Mouse (Mus musculus) splenic B cell, adult 2 months (primary cell): ENCODE data around the gene Cyp4f37.
"Not testable (repeated sequence)": the region's sequence is repeated elsewhere in the genome, so short reads cannot be mapped to it uniquely, and the experiment has no call there.

Experiments used
- DNase-seq: peaks from one replicate; pipeline ENCODE4 v3.0.0-alpha.2; 2011; ENCODE audit warnings: low read depth, low spot score
- H3K27me3 ChIP-seq: 2 replicates; pipeline ENCODE4 v1.6.1; 2012; ENCODE audit warnings: mild to moderate bottlenecking, low read length, moderate library complexity, mixed read lengths; ENCODE audit not compliant: control insufficient read depth, poor library complexity, insufficient read depth, severe bottlenecking
- H3K36me3 ChIP-seq: 2 replicates; pipeline ENCODE4 v1.6.1; 2012; ENCODE audit warnings: mild to moderate bottlenecking, low read length, moderate library complexity, mixed read lengths; ENCODE audit not compliant: control insufficient read depth, poor library complexity, insufficient read depth, severe bottlenecking

The Cyp4f37 gene

DNA sequence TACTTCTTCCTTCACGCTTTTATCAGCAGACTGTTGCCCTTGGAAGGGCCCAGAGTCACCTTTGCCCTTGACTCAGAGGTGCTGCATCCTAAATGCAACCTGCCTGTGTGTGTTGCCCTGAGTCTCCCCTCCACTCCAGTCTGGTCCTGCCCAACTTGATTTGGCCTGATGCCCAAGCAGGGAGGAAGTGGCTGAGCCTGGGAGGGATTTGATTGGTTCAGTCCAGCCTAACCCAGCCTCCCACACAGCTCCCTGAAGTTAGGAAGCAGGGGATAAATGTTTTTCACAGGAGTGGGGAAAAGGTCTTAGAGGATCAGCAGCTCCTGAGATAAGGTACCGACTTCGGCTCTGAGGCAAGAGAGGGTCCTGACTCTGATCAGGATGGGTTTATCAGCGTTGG lies at the start of gene Cyp4f37:
Cyp4f37 (plus strand) TSS at position 292 of the 400 bp plus-strand sequence.
- H3K36me3 ChIP-seq, H3K27me3 ChIP-seq, DNase-seq: not testable (repeated sequence)

GRCm38 (mm10) chr17:32573286-32573685 lies 47.8 kb upstream of the Cyp4f37 start:
- not testable (repeated sequence) for H3K36me3 ChIP-seq, DNase-seq, H3K27me3 ChIP-seq

DNA sequence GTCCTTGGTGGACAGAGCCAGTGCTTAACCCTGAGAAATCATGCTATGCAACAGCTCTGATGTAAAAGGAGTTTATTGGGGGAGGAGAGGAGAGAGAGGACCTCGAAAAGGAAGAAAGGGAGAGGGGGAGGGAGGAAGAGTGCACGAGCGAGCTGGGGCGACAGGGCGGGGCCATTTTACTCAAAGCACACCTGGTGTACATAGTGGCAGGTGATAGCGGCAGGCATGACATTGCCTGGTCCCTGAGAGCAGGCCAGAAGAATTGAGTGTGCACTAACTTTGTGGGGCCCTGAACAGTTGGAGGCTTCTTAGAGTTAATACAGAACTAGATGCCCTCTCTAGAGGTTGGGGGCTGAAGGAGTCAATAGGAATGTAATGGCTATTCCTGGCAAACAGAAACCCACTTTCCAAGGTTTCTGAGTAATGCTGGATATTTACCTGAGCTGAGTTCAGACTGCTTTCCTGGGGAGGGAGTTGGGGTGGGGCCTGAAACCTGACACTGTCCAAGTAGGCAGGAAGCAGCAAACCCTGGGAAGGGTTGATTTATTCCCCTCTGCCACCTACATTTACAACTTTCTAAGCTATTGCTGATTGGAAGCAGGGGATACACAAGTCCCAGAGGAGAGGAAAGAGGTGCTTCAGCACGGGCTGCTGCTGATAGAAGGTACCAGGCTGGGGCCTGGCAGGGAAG lies 43.5 kb upstream of the Cyp4f37 start:
- DNase-seq, result no peak
- H3K27me3 ChIP-seq, result no peaks in the 10 kb centered on the region
- no peaks in the 10 kb centered on the region for H3K36me3 ChIP-seq

- no peaks in the 10 kb centered on the region for H3K36me3 ChIP-seq
- DNase-seq, result no peak
- H3K27me3 ChIP-seq, result no peaks in the 10 kb centered on the region
Observed at GRCm38 (mm10) chr17:32596494-32596893, 24.6 kb upstream of the Cyp4f37 start.

DNA sequence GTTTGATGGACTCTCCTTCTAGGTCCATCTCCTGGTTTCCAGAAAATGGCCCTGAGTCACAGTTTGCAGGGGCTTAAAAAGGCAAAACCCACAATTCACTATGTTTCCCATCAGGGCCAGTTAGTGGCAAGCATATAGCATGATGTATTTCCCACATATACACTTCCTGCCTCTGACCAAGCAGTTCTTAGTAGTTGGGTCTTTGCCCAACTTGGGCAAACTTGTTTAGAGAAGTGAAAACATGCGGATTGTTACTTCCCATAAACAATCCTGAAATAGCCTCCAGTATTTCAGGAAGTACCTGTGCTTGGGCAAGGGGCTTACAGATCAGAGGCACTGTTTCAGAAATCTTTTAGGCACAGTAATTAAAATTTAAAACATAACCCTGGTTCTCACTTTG lies 13.1 kb upstream of the Cyp4f37 start:
- no peaks in the 10 kb centered on the region for H3K36me3 ChIP-seq
- no peak for DNase-seq
- no peaks in the 10 kb centered on the region for H3K27me3 ChIP-seq

- H3K27me3 ChIP-seq, DNase-seq, H3K36me3 ChIP-seq: not testable (repeated sequence)
Observed at GRCm38 (mm10) chr17:32610231-32610630, 10.9 kb upstream of the Cyp4f37 start.

DNA sequence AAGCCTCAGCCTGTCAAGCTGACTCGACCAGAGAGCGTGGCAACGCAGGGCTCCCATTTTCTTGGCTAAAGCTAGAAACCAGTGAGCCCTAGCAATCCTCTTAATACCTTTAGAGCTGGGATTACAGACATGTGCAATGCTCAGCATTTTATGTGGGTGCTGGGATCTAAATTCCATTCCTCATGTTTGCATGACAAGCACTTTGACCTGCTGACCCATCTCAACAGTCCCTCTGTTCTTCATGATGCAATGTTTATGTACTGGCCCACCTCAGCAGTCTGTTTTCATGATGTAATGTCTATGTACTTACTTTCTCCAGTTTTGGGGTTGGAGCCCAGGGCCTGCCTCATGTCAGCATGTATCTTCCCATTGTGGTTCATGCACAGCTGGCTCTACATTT lies 10.2 kb upstream of the Cyp4f37 start:
- no peaks in the 10 kb centered on the region for H3K27me3 ChIP-seq
- no peak for DNase-seq
- no peaks in the 10 kb centered on the region for H3K36me3 ChIP-seq

GRCm38 (mm10) chr17:32612417-32612816 lies 8.7 kb upstream of the Cyp4f37 start:
- Histone ChIP-seq H3K36me3 (no peaks in the 10 kb centered on the region), H3K27me3 (no peaks in the 10 kb centered on the region)
- DNase-seq, result no peak

GRCm38 (mm10) chr17:32617252-32617651 lies 3.9 kb upstream of the Cyp4f37 start:
- no peaks in the 10 kb centered on the region for H3K27me3 ChIP-seq
- no peak for DNase-seq
- H3K36me3 ChIP-seq, result no peaks in the 10 kb centered on the region

DNA sequence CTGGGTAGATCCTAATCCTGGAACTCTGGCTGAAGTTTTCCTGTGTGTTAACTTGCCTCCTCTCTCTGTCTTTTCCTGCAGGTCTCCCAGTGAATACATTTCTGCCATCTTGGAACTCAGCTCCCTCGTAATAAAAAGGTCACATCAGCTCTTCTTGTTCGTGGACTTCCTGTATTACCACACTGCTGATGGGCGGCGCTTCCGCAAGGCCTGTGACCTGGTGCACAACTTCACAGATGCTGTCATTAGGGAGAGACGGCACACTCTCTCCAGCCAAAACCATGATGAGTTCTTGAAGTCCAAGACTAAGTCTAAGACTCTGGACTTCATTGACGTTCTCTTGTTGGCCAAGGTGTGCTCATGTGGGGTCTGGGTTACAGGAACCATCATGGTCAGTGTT lies 8.6 kb downstream of the Cyp4f37 start:
- not testable (repeated sequence) for H3K36me3 ChIP-seq, DNase-seq, H3K27me3 ChIP-seq

GRCm38 (mm10) chr17:32631936-32632335 lies 10.8 kb downstream of the Cyp4f37 start:
- no peak for DNase-seq
- H3K27me3 ChIP-seq, result no peaks in the 10 kb centered on the region
- no peaks in the 10 kb centered on the region for H3K36me3 ChIP-seq

GRCm38 (mm10) chr17:32634242-32634971 lies 13.3 kb downstream of the Cyp4f37 start:
- not testable (repeated sequence) for H3K27me3 ChIP-seq, H3K36me3 ChIP-seq, DNase-seq

DNA sequence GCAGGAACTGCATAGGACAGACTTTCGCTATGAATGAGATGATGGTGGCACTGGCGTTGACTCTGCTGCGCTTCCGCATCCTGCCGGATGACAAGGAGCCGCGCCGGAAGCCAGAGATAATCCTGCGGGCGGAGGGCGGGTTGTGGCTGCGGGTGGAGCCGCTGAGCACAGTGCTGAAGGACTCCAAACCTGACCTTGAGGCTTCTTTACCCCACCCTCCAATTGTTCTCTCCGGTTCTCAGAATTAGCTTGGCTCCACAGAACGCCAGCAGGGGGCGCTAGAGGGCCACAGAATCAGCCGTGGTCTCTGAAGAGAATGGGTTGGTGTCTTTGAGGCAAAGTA lies 13.8 kb downstream of the Cyp4f37 start:
- Histone ChIP-seq H3K27me3 (no peaks in the 10 kb centered on the region), H3K36me3 (no peaks in the 10 kb centered on the region)
- peak; percentile 75 for DNase-seq

DNA sequence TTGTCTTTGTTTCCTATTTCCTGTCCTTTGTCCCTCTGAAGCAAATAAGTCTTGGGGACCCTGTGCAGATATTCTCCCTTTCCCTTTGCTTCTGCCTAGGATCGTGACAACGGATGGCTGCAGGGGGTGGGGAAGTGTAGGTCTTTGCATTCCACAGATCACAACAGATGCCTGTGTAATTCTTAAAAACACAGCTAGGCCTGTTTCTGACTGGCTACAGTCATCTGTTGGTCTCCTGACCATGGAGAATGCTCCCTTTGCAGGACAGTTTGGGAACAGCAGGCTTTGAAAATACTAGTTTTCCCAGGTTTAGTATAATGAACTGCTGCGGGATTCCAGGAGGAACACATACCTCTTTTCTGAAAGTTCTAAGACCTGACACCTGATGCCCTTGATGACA lies 15.2 kb downstream of the Cyp4f37 start:
- Histone ChIP-seq H3K27me3 (no peaks in the 10 kb centered on the region), H3K36me3 (no peaks in the 10 kb centered on the region)
- no peak for DNase-seq

- no peak for DNase-seq
- H3K27me3 ChIP-seq, result no peaks in the 10 kb centered on the region
- H3K36me3 ChIP-seq, result no peaks in the 10 kb centered on the region
Observed at GRCm38 (mm10) chr17:32637151-32637550, 16.0 kb downstream of the Cyp4f37 start.

DNA sequence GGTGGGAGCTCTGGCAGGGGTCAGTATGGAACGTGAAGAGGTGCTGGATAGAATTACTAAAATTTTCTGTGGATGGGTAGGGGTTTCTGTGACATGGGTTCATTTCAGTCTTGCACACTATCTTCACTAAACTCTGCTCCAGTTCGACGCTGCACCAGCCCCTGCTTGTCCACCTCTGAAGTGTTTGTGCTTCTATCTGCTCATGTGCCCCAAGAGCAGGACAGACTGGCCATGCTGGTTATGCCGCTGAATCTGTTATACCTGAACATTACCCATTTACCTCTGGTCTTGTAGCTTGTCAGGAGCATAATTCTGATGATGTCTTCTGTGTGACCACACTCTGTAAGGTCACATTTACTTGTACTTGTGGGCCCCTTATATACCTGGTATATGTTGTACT lies 25.5 kb downstream of the Cyp4f37 start:
- no peak for DNase-seq
- no peaks in the 10 kb centered on the region for H3K36me3 ChIP-seq
- no peaks in the 10 kb centered on the region for H3K27me3 ChIP-seq
